Mouse (Mus musculus): Measurements from ENCODE around the gene As3mt. TPM values are rescaled to one million over a fixed set of nuclear protein-coding genes. Genes with fewer than 3 reads are reported as not detected.

As3mt gene
- total RNA-seq, 2 experiments from 2014 or later = 55.2 to 62.9 TPM

DNA sequence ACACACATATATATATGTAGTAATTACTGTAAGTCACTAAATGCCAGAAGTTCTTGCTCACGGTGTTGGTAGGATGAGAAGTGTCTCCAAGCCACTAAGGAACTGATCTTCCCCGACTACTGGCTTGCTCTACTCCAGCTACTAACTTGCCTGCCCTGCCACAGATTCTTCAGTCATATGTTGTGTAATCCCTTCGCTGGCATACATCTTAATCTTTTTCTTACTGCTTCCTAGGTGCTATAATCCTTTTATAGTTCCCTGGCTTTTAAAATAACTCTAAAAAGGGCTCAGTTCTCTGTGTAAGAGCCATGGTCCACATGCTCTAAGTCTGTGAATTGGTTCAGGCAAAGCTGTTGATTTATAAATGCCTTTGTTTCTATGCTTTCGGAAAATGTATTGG lies 78.4 kb downstream of the As3mt start:
- no peak for DNase-seq

GRCm38 (mm10) chr19:46789782-46790181 lies 82.5 kb downstream of the As3mt start:
- no peak for DNase-seq

Other genes starting within 250 kb of the As3mt start
- gene Trim8, start 205.8 kb upstream of the As3mt start, total RNA-seq (2021) = 10 to 100 TPM; 37.9 to 41.6 TPM
- 10 to 100 TPM; 41.7 to 43.0 TPM for gene Arl3, start 134.3 kb upstream of the As3mt start, total RNA-seq (2021)
- gene Sfxn2, start 134.1 kb upstream of the As3mt start, total RNA-seq (2021) = 10 to 100 TPM; 11.2 to 16.4 TPM
- 100 to 1,000 TPM; 122 to 123 TPM for gene Wbp1l, start 108.4 kb upstream of the As3mt start, total RNA-seq (2021)
- gene Cyp17a1, start 34.3 kb upstream of the As3mt start, total RNA-seq (2021) = 1 to 10 TPM; 1.3 to 9.6 TPM
- gene Borcs7, start 17.6 kb upstream of the As3mt start, total RNA-seq (2021) = 10 to 100 TPM; 13.2 to 13.9 TPM
- gene Cnnm2, start 54.1 kb downstream of the As3mt start, total RNA-seq (2021) = 10 to 100 TPM; 13.2 to 23.4 TPM